Mouse (Mus musculus): ENCODE measurements around the gene Batf3. TPM values are rescaled to one million over a fixed set of nuclear protein-coding genes. Genes with fewer than 3 reads are reported as not detected.
A peak's percentile ranks its signal among the peaks of the same experiment; 100 is the strongest.

Gene Batf3
- 2.0 and 2.6 TPM in 2 replicates for polyA plus RNA-seq (2015; fragmentation: Nextera tagmentation; extraction: Ambion mirVana)

- Histone ChIP-seq H3K4me2 (peak within 1 kb of the TSS; percentile 99), H3K4me1 (replicated peaks) (peaks cover 19% of the 10 kb centered on the region), H3K27ac (replicated peaks) (no peak within 1 kb of the TSS), H3K9ac (peak within 1 kb of the TSS; percentile 62), H3K27me3 (peaks cover 28% of the 10 kb centered on the region), H3K4me3 (peak within 1 kb of the TSS; percentile 59), H3K9me3 (0 out of 2 replicates have a peak, but pooled peaks cover 6% of the 10 kb centered on the region), H3K36me3 (no peaks in the 10 kb centered on the region)
- WGBS, result under 1% methylated on average over 87 of the region's 95 CpGs
- ATAC-seq (ENCODE audit: low read depth), result peak; percentile 64
Observed at GRCm38 (mm10) chr1:191097802-191098747, at the start of gene Batf3. Batf3 (plus strand) TSS chr1:191097847.

DNA sequence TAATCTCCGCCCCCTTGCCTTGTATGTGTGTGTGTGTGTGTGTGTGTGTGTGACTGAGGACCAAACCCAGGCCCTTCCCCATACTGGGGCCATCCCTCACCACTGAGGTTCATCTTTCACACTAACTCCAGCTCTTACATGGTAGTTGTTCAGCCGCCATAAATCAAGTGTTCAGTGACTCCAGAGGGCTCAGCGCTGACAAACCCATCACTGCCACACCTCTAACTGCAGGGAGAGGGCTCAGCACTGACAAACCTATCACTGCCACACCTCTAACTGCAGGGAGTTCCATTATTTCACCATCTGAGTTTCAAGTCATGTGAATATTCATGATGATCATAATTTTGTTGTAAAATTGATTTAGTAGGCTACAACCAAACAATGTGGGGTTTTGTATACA, 44.1 kb upstream of the Batf3 start:
- WGBS, result 91% methylated on average over 3 of the region's 3 CpGs
- Histone ChIP-seq H3K27ac (replicated peaks) (no peak overlapping the region), H3K9ac (no peak overlapping the region), H3K4me1 (replicated peaks) (no peaks in the 10 kb centered on the region), H3K4me3 (no peak overlapping the region), H3K9me3 (no peaks in the 10 kb centered on the region), H3K4me2 (no peak overlapping the region), H3K27me3 (no peaks in the 10 kb centered on the region), H3K36me3 (no peaks in the 10 kb centered on the region; the same call in 1 of the 2 replicates)
- no peak for ATAC-seq (ENCODE audit: low read depth)

GRCm38 (mm10) chr1:191054870-191055532, 42.6 kb upstream of the Batf3 start:
- Histone ChIP-seq H3K4me1 (replicated peaks) (no peaks in the 10 kb centered on the region), H3K27ac (replicated peaks) (no peak overlapping the region), H3K27me3 (no peaks in the 10 kb centered on the region), H3K9ac (no peak overlapping the region), H3K4me2 (no peak overlapping the region), H3K9me3 (no peaks in the 10 kb centered on the region), H3K4me3 (no peak overlapping the region), H3K36me3 (no peaks in the 10 kb centered on the region; the same call in 1 of the 2 replicates)
- 73% methylated on average over 8 of the region's 8 CpGs for WGBS
- ATAC-seq (ENCODE audit: low read depth), result no peak

DNA sequence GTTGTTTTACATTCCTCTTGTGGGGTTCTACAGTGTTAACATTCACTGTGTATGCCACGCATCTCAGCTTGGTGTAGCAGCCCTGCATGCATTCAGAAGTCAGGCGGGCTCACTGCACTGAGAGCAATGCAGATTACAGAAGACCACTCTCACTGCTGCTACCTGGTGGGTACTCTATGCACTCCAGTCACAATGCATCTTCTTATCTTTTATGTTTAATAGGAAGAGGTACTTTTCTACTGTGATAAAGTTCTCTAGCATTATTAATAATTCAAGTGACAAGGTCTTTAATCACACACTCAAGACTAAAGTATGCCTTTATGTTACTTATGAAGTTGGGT, 42.1 kb upstream of the Batf3 start:
- no peaks in the 10 kb centered on the region for H3K9me3 ChIP-seq
- no peak overlapping the region for H3K4me3 ChIP-seq
- no peaks in the 10 kb centered on the region for H3K4me1 ChIP-seq (replicated peaks)
- no peak overlapping the region for H3K4me2 ChIP-seq
- H3K36me3 ChIP-seq, result no peaks in the 10 kb centered on the region; the same call in 1 of the 2 replicates
- H3K27me3 ChIP-seq, result no peaks in the 10 kb centered on the region
- no peak overlapping the region for H3K9ac ChIP-seq
- ATAC-seq (ENCODE audit: low read depth), result no peak
- no peak overlapping the region for H3K27ac ChIP-seq (replicated peaks)
- WGBS, result 79% methylated on average over 2 of the region's 2 CpGs

DNA sequence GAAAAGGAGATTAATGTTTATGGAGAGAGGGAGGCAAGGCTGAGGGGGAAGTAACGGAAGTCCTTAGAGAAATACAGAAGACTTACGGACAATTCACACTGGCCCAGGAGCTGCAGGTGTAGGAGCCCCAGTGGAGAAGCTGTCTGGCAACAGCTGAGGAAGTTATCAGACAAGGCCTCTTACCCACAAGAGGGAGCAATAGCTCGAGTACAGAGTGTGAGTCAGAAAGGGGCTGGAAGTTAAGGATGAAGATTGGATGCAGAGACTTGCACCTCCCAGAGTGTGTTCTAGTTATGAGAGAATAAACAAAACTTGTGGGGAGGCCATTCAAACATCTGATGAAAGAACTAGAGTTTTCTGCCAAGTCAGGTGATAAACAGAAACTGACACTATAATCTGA, 40.2 kb upstream of the Batf3 start:
- H3K4me2 ChIP-seq, result no peak overlapping the region
- no peak for ATAC-seq (ENCODE audit: low read depth)
- 73% methylated on average over 3 of the region's 3 CpGs for WGBS

GRCm38 (mm10) chr1:191062241-191062780, 35.3 kb upstream of the Batf3 start:
- ATAC-seq (ENCODE audit: low read depth), result peak; percentile 51
- H3K4me3 ChIP-seq, result peak overlapping the region; percentile 71
- peak overlapping the region; percentile 80 for H3K9ac ChIP-seq
- H3K27ac ChIP-seq (replicated peaks), result peak overlapping the region; percentile 52
- peaks cover 18% of the 10 kb centered on the region for H3K4me1 ChIP-seq (replicated peaks)
- no peaks in the 10 kb centered on the region for H3K36me3 ChIP-seq
- H3K4me2 ChIP-seq, result peak overlapping the region; percentile 88
- 6% methylated on average over 15 of the region's 15 CpGs for WGBS
- H3K27me3 ChIP-seq, result no peaks in the 10 kb centered on the region
- H3K9me3 ChIP-seq, result no peaks in the 10 kb centered on the region

More for the DNA sequence above, 40.2 kb upstream of the Batf3 start:
- Histone ChIP-seq H3K4me3 (no peak overlapping the region), H3K9me3 (no peaks in the 10 kb centered on the region), H3K36me3 (no peaks in the 10 kb centered on the region; the same call in 1 of the 2 replicates), H3K4me1 (replicated peaks) (peaks cover 8% of the 10 kb centered on the region), H3K27ac (replicated peaks) (no peak overlapping the region), H3K9ac (no peak overlapping the region), H3K27me3 (no peaks in the 10 kb centered on the region)

- Histone ChIP-seq H3K9ac (peak within 1 kb of the TSS; percentile 80), H3K4me1 (replicated peaks) (peaks cover 18% of the 10 kb centered on the region), H3K9me3 (no peaks in the 10 kb centered on the region), H3K27ac (replicated peaks) (peak within 1 kb of the TSS; percentile 52), H3K4me2 (peak within 1 kb of the TSS; percentile 88), H3K36me3 (no peaks in the 10 kb centered on the region), H3K4me3 (peak within 1 kb of the TSS; percentile 71), H3K27me3 (no peaks in the 10 kb centered on the region)
- ATAC-seq (ENCODE audit: low read depth), result peak; percentile 95
- under 1% methylated on average over 56 of the region's 56 CpGs for WGBS
Observed at GRCm38 (mm10) chr1:191062781-191063485, 34.7 kb upstream of the Batf3 start, which contains the start of the genes Tatdn3 and Nsl1. Tatdn3 (minus strand) TSS chr1:191062932. Nsl1 (plus strand) TSS chr1:191063012.

GRCm38 (mm10) chr1:191063700-191064099, 33.9 kb upstream of the Batf3 start:
- Histone ChIP-seq H3K36me3 (no peaks in the 10 kb centered on the region), H3K27ac (replicated peaks) (no peak overlapping the region), H3K4me1 (replicated peaks) (peaks cover 18% of the 10 kb centered on the region), H3K9ac (peak overlapping the region; percentile 61; the same call in 1 of the 2 replicates), H3K4me2 (peak overlapping the region; percentile 88), H3K9me3 (no peaks in the 10 kb centered on the region), H3K27me3 (no peaks in the 10 kb centered on the region), H3K4me3 (peak overlapping the region; percentile 71)
- 62% methylated on average over 9 of the region's 9 CpGs for WGBS
- ATAC-seq (ENCODE audit: low read depth), result no peak

DNA sequence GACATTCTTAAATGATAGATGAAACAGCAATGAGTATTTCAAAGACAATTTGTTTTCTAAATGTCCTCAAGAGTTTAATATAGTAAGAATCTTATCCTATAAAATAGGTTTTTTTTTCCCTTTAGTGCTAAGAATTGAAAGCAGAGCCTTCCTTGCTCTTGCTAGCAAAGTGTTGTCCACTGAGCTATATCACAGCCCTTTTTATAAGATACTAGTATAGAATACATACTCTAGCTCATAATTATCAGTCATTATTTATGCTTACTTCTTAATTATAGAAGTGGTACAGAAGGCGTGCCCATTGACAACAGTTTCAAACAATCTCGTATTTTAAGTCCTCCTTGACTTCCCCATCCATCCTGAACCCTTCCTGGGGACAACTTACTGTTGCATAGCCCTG, 33.1 kb upstream of the Batf3 start:
- ATAC-seq (ENCODE audit: low read depth), result no peak
- H3K4me2 ChIP-seq, result no peak overlapping the region
- no peak overlapping the region for H3K27ac ChIP-seq (replicated peaks)
- no peaks in the 10 kb centered on the region for H3K9me3 ChIP-seq
- no peaks in the 10 kb centered on the region for H3K27me3 ChIP-seq
- WGBS, result 92% methylated on average over 2 of the region's 2 CpGs
- no peaks in the 10 kb centered on the region for H3K36me3 ChIP-seq
- no peak overlapping the region for H3K9ac ChIP-seq
- no peak overlapping the region for H3K4me3 ChIP-seq
- H3K4me1 ChIP-seq (replicated peaks), result peaks cover 18% of the 10 kb centered on the region

DNA sequence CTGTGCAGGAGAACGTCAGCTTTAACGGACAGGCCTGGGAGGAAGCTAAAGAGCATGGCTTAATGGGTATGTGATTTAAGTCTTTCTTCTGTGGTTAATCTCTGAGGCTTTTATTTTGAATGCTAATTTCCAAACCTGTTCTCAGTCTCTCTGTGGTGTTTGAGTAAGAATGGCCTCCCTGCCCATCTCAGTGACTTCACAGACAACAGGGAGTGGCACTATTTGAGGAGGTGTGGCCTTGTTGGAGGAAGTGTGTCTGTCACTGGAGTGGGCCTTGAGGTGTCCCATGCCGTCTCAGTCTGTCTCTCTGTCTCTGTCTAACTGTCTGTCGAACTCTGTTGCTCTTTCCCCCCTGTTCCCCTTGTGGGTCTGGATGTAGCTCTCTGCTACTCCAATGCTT, 32.5 kb upstream of the Batf3 start:
- WGBS, result 80% methylated on average over 4 of the region's 4 CpGs
- no peak overlapping the region for H3K4me3 ChIP-seq
- H3K4me1 ChIP-seq (replicated peaks), result peaks cover 18% of the 10 kb centered on the region
- no peaks in the 10 kb centered on the region for H3K9me3 ChIP-seq
- no peaks in the 10 kb centered on the region for H3K27me3 ChIP-seq
- no peak overlapping the region for H3K27ac ChIP-seq (replicated peaks)
- peaks cover 3% of the 10 kb centered on the region for H3K36me3 ChIP-seq
- H3K9ac ChIP-seq, result no peak overlapping the region
- no peak overlapping the region for H3K4me2 ChIP-seq
- no peak for ATAC-seq (ENCODE audit: low read depth)

GRCm38 (mm10) chr1:191068377-191068776, 29.3 kb upstream of the Batf3 start:
- Histone ChIP-seq H3K9ac (no peak overlapping the region), H3K4me3 (no peak overlapping the region), H3K27ac (replicated peaks) (no peak overlapping the region), H3K4me2 (no peak overlapping the region), H3K36me3 (peaks cover 17% of the 10 kb centered on the region), H3K27me3 (no peaks in the 10 kb centered on the region), H3K4me1 (replicated peaks) (peaks cover 7% of the 10 kb centered on the region), H3K9me3 (no peaks in the 10 kb centered on the region)
- WGBS, result 86% methylated on average over 5 of the region's 5 CpGs
- no peak for ATAC-seq (ENCODE audit: low read depth)

Measured in neural tube, embryonic 13.5 days (tissue).